Mouse (Mus musculus): ENCODE results near the gene Arpc3. TPM values are rescaled to one million over a fixed set of nuclear protein-coding genes. Genes with fewer than 3 reads are reported as not detected.

Arpc3 gene
- 62.1 and 196 TPM in 2 replicates for polyA plus RNA-seq (2014; fragmentation: Nextera tagmentation; extraction: Ambion mirVana)

DNA sequence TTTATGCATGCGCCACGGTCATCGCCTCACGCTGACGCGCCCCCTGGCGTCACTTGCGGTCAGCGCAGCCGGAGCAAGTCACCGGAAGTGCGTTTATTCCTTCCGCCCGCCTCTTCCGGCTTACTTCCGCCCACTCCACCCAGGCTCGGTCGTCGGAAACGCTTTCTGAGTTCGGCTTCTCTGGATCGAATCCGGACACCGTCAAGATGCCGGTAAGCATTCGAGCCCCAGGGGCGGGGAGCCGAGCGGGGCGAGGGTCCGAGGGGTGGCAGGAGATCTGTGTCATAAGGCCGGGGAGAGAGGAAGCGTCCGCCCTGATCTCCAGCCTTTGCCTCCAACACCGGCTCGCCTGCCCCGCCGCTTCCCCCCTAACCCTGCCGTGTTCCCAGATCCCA is at the start of gene Arpc3:
Gene Arpc3, plus strand, starts transcription at position 93 of the 395 bp plus-strand sequence.
- peak within 1 kb of the TSS; percentile 82 for H3K9ac ChIP-seq (replicated peaks; ENCODE audit: low read length)
- no peaks in the 10 kb centered on the region for H3K9me3 ChIP-seq (ENCODE audit: control insufficient read depth, low read length)
- peak; percentile 97 for DNase-seq
- peaks cover 6% of the 10 kb centered on the region; the same call in 1 of the 2 replicates for H3K4me1 ChIP-seq (ENCODE audit: control insufficient read depth, insufficient read depth, low read length)
- H3K27ac ChIP-seq (replicated peaks; ENCODE audit: low read depth, low read length), result peak within 1 kb of the TSS; percentile 60; the same call in 1 of the 2 replicates
- peaks cover 4% of the 10 kb centered on the region for H3K36me3 ChIP-seq (ENCODE audit: control insufficient read depth, insufficient read depth, low read length)
- H3K4me3 ChIP-seq (replicated peaks; ENCODE audit: low read depth, low read length), result peak within 1 kb of the TSS; percentile 88
- H3K27me3 ChIP-seq (ENCODE audit: control insufficient read depth, insufficient read depth, low read length), result no peaks in the 10 kb centered on the region
- under 1% methylated on average over 39 of the region's 39 CpGs for WGBS
- peak within 1 kb of the TSS; percentile 77 for H3K4me2 ChIP-seq (ENCODE audit: low read length)
- peak; percentile 82 for ATAC-seq (ENCODE audit: low FRiP score, low TSS enrichment)

DNA sequence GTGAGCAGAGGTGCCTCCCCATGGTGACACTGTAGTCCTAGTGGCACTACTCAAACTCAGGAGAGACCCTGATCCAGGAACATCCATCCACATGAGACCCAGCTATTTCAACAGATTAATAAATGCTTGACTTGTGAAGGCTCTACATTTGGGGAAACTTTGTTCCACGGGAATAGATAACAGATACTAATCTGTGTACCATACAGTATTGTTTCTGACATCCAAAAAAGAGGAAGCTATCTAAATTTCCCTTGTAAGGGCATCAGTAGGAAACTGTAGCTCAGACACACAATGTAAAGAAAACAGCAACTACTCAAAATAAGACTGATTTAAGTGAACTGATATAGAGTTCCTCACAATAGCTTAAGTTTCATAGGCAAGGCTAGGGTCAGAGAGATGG is 48.8 kb upstream of the Arpc3 start:
- H3K27ac ChIP-seq (replicated peaks; ENCODE audit: low read depth, low read length), result no peak overlapping the region
- 83% methylated on average over 1 of the region's 1 CpGs for WGBS

DNA sequence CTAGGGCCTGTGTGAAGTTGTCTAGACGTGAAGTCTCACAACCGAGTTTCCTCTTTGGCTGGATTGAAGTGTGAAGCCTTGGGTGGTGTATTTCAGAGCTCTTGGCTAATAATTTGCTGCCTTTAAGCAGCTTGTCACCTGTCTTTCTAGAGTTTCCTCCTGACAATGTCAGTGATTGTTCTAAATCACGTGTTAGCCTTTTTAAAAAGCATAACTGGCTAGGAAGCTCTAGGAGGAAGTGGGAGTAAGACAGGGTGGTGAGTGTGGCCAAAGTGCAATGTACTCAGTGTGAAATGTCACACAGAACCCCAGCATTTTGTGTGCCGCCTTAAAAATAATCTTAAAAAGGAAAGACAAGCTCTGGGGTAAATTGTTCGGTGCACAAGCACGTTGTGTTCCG is 47.9 kb upstream of the Arpc3 start:
- H3K4me1 ChIP-seq (ENCODE audit: control insufficient read depth, insufficient read depth, low read length), result no peaks in the 10 kb centered on the region
- no peaks in the 10 kb centered on the region for H3K36me3 ChIP-seq (ENCODE audit: control insufficient read depth, insufficient read depth, low read length)
- 56% methylated on average over 7 of the region's 7 CpGs for WGBS
- no peak overlapping the region for H3K27ac ChIP-seq (replicated peaks; ENCODE audit: low read depth, low read length)
- H3K9ac ChIP-seq (replicated peaks; ENCODE audit: low read length), result no peak overlapping the region
- H3K4me2 ChIP-seq (ENCODE audit: low read length), result no peak overlapping the region
- no peak overlapping the region for H3K4me3 ChIP-seq (replicated peaks; ENCODE audit: low read depth, low read length)
- ATAC-seq (ENCODE audit: low FRiP score, low TSS enrichment) (no peak), DNase-seq (no peak)
- H3K9me3 ChIP-seq (ENCODE audit: control insufficient read depth, low read length), result no peaks in the 10 kb centered on the region
- no peaks in the 10 kb centered on the region for H3K27me3 ChIP-seq (ENCODE audit: control insufficient read depth, insufficient read depth, low read length)

More for the DNA sequence above, 48.8 kb upstream of the Arpc3 start:
- Histone ChIP-seq H3K27me3 (ENCODE audit: control insufficient read depth, insufficient read depth, low read length) (no peaks in the 10 kb centered on the region), H3K4me2 (ENCODE audit: low read length) (no peak overlapping the region), H3K36me3 (ENCODE audit: control insufficient read depth, insufficient read depth, low read length) (no peaks in the 10 kb centered on the region), H3K9ac (replicated peaks; ENCODE audit: low read length) (no peak overlapping the region), H3K9me3 (ENCODE audit: control insufficient read depth, low read length) (no peaks in the 10 kb centered on the region), H3K4me1 (ENCODE audit: control insufficient read depth, insufficient read depth, low read length) (no peaks in the 10 kb centered on the region), H3K4me3 (replicated peaks; ENCODE audit: low read depth, low read length) (no peak overlapping the region)
- no peak for DNase-seq
- no peak for ATAC-seq (ENCODE audit: low FRiP score, low TSS enrichment)

DNA sequence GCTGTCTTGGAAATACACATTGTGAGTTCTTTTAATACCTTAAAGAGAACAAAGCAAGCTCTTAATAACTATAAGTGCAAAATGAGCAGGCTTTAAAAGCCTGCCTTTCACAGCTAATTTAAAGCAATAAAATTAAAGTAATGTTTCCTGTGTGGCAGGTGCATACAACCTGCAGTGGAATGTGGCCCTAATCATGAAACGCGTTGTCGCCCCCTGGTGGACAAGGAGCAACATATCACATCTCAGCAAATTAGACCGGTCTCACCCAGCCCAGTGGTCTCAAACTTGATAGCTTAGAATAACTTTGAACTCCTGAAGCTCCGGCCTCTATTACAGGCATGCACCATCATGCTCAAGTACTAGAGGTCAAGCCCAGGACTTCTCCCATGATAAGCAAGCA is 47.4 kb upstream of the Arpc3 start:
- H3K9me3 ChIP-seq (ENCODE audit: control insufficient read depth, low read length), result no peaks in the 10 kb centered on the region
- no peaks in the 10 kb centered on the region for H3K4me1 ChIP-seq (ENCODE audit: control insufficient read depth, insufficient read depth, low read length)
- no peak overlapping the region for H3K4me3 ChIP-seq (replicated peaks; ENCODE audit: low read depth, low read length)
- WGBS, result 11% methylated on average over 5 of the region's 5 CpGs
- no peak overlapping the region for H3K27ac ChIP-seq (replicated peaks; ENCODE audit: low read depth, low read length)
- no peak overlapping the region for H3K4me2 ChIP-seq (ENCODE audit: low read length)
- DNase-seq, result peak; percentile 91
- H3K36me3 ChIP-seq (ENCODE audit: control insufficient read depth, insufficient read depth, low read length), result no peaks in the 10 kb centered on the region
- H3K27me3 ChIP-seq (ENCODE audit: control insufficient read depth, insufficient read depth, low read length), result no peaks in the 10 kb centered on the region
- ATAC-seq (ENCODE audit: low FRiP score, low TSS enrichment), result no peak
- no peak overlapping the region for H3K9ac ChIP-seq (replicated peaks; ENCODE audit: low read length)

DNA sequence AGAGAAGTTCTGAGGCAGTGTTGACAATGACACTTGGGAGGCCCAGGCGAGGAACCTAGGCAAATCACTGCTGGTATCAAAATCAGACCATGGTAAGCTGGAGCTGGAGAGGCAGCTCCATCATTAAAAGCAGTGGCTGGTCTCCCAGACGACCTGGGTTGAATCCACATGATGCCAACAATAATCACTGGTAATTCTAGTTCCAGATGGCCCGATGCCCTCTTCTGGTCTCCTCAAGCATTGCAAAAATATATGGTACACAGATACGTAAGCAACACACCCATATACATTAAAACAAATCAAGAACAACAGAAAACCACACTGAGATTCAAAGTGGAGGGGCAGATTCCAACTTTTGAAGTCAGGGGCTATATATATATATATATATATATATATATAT is 45.9 kb upstream of the Arpc3 start:
- Histone ChIP-seq H3K27me3 (ENCODE audit: control insufficient read depth, insufficient read depth, low read length) (no peaks in the 10 kb centered on the region), H3K4me3 (replicated peaks; ENCODE audit: low read depth, low read length) (no peak overlapping the region), H3K9me3 (ENCODE audit: control insufficient read depth, low read length) (no peaks in the 10 kb centered on the region), H3K36me3 (ENCODE audit: control insufficient read depth, insufficient read depth, low read length) (no peaks in the 10 kb centered on the region), H3K4me1 (ENCODE audit: control insufficient read depth, insufficient read depth, low read length) (no peaks in the 10 kb centered on the region), H3K9ac (replicated peaks; ENCODE audit: low read length) (no peak overlapping the region), H3K27ac (replicated peaks; ENCODE audit: low read depth, low read length) (no peak overlapping the region), H3K4me2 (ENCODE audit: low read length) (no peak overlapping the region)
- DNase-seq, result no peak
- ATAC-seq (ENCODE audit: low FRiP score, low TSS enrichment), result no peak
- WGBS, result 76% methylated on average over 4 of the region's 4 CpGs

DNA sequence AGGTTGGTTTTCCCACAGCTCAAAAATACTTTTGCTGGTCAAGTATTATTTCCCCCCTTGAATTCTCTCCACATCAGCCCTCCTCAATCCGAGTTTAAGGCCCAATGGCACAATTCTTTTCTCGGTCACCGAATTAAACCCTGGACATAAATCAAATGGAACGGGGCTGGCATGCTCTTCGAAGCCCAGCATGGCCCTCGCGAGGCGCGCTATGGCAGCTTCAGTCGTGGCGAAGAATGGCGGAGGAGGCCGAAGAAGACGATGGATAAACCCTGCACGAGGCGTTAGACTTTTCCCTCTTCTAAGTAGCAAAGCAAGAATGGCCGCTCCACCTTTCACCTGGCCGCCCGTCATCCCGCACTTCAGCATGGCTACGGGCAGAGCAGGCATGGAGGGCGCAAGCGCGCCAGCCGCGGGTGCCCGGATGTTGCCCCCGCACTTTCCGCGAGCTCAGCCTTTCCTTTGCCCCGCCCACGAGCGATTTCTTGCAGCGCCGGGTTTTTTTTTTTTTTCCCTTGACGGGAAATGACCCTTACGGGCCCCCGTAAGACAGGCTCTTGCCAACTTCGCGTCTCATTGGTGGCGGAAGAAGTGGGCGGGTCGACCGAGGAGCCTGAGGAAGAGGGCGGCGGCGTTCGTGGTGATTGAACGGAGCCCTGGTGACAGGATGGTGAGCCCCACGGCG is 37.7 kb upstream of the Arpc3 start, which contains the start of the genes Rad9b and Vps29:
Gene Rad9b, minus strand, starts transcription at position 427 of the 685 bp plus-strand sequence.
Gene Vps29, plus strand, starts transcription at position 563 of the 685 bp plus-strand sequence.
- Histone ChIP-seq H3K36me3 (ENCODE audit: control insufficient read depth, insufficient read depth, low read length) (peaks cover 7% of the 10 kb centered on the region; the same call in 1 of the 2 replicates), H3K9me3 (ENCODE audit: control insufficient read depth, low read length) (no peaks in the 10 kb centered on the region), H3K4me3 (replicated peaks; ENCODE audit: low read depth, low read length) (peak within 1 kb of the TSS; percentile 67), H3K27ac (replicated peaks; ENCODE audit: low read depth, low read length) (peak within 1 kb of the TSS; percentile 83), H3K27me3 (ENCODE audit: control insufficient read depth, insufficient read depth, low read length) (no peaks in the 10 kb centered on the region), H3K9ac (replicated peaks; ENCODE audit: low read length) (peak within 1 kb of the TSS; percentile 74), H3K4me1 (ENCODE audit: control insufficient read depth, insufficient read depth, low read length) (peaks cover 7% of the 10 kb centered on the region), H3K4me2 (ENCODE audit: low read length) (peak within 1 kb of the TSS; percentile 77)
- ATAC-seq (ENCODE audit: low FRiP score, low TSS enrichment) (peak; percentile 94), DNase-seq (peak; percentile 100)
- WGBS, result 2% methylated on average over 51 of the region's 51 CpGs

DNA sequence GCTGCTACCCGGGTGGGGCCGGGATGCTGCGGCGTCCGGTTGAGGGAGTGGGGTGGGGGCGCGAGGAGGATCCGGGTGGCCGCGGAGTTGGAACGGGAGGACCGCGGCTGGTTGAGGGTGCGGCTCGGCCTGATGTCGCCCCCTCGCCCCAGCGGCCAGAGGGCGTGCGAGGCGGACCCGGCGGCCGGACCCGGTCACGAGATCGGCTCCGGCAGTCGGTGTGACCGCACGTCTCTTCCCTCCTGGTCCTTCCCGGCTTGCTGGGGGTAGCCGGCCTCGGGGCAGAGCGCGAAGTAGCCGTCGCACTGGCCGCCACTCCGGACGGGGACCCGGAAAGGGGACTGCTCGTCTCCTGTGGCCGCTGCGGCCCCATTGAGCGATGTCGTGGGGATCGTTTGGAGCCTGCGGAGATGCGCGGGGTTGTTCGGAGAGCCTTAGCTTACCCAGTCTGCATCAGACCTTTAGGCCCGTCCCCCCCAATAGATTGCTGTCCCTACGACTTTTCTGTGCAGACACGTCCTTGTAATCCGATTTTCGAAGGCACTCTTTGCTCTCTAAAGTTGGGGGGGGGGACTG is 37.1 kb upstream of the Arpc3 start:
- H3K4me3 ChIP-seq (replicated peaks; ENCODE audit: low read depth, low read length), result peak overlapping the region; percentile 67
- H3K27me3 ChIP-seq (ENCODE audit: control insufficient read depth, insufficient read depth, low read length), result no peaks in the 10 kb centered on the region
- no peaks in the 10 kb centered on the region for H3K9me3 ChIP-seq (ENCODE audit: control insufficient read depth, low read length)
- H3K4me1 ChIP-seq (ENCODE audit: control insufficient read depth, insufficient read depth, low read length), result peaks cover 7% of the 10 kb centered on the region
- WGBS, result under 1% methylated on average over 56 of the region's 57 CpGs
- no peak for DNase-seq
- peak; percentile 55; the same call in 1 of the 2 replicates for ATAC-seq (ENCODE audit: low FRiP score, low TSS enrichment)
- H3K4me2 ChIP-seq (ENCODE audit: low read length), result peak overlapping the region; percentile 59
- H3K36me3 ChIP-seq (ENCODE audit: control insufficient read depth, insufficient read depth, low read length), result peaks cover 10% of the 10 kb centered on the region
- peak overlapping the region; percentile 83 for H3K27ac ChIP-seq (replicated peaks; ENCODE audit: low read depth, low read length)
- peak overlapping the region; percentile 74 for H3K9ac ChIP-seq (replicated peaks; ENCODE audit: low read length)

DNA sequence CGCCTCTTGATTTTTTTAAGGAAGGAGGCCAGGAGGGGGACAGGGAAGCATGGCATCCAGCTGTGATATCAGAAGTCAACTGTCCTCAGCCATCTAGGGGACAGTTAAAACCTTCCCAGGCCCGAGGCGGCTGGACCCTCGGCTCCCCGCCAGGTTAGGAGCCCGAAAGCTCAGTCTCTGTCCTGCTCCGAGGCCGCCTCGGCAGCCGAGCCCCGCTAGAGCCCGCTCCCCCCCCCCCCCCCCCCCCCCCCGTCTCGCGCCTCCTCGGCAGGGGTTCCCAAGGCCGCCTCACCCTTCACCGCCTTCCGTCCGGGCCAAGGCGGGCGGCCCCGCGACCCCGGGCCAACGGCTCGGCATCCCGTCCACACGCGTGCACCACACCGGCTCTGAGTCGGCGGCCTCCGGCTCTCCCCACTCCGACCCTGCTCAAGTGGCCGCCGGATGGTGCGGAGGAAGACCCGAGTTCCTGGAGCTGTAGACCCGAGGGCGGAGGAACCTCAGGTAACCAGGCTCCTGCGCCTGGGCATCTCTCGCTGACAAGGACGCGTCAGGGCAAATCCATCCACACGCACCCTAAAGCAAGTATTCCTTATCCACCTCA is 20.0 kb upstream of the Arpc3 start, which contains the start of gene Gpn3:
Gene Gpn3, plus strand, starts transcription at position 286 of the 601 bp plus-strand sequence.
- WGBS, result under 1% methylated on average over 28 of the region's 46 CpGs
- peak; percentile 71 for ATAC-seq (ENCODE audit: low FRiP score, low TSS enrichment)
- Histone ChIP-seq H3K36me3 (ENCODE audit: control insufficient read depth, insufficient read depth, low read length) (peaks cover 47% of the 10 kb centered on the region), H3K9ac (replicated peaks; ENCODE audit: low read length) (peak within 1 kb of the TSS; percentile 78), H3K27me3 (ENCODE audit: control insufficient read depth, insufficient read depth, low read length) (no peaks in the 10 kb centered on the region), H3K27ac (replicated peaks; ENCODE audit: low read depth, low read length) (peak within 1 kb of the TSS; percentile 94), H3K4me3 (replicated peaks; ENCODE audit: low read depth, low read length) (peak within 1 kb of the TSS; percentile 68), H3K4me1 (ENCODE audit: control insufficient read depth, insufficient read depth, low read length) (peaks cover 14% of the 10 kb centered on the region), H3K4me2 (ENCODE audit: low read length) (peak within 1 kb of the TSS; percentile 78), H3K9me3 (ENCODE audit: control insufficient read depth, low read length) (no peaks in the 10 kb centered on the region)
- peak; percentile 47 for DNase-seq
